Mouse (Mus musculus): Measurements from ENCODE around the gene 1700025G04Rik.

Gene 1700025G04Rik

DNA sequence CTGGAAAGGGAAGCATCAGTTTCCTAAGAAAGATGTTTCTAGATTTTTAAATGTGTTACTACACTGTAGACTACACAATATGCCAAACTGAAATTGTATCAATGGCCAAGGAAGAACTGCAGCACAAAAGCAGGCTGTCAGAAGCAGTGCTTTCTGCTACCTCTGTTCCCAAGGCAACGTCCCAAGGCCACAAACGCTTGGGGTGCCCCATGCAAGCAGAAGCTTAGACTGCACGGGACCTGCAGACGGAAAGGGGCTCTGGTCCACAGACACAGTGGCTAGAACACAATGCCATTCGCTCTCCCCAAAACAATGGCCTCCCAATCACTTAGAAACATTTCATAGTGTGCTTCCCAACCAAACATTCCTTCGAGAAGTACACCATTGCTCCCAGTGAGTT lies 59.4 kb downstream of the 1700025G04Rik start:
- no peak for DNase-seq

DNA sequence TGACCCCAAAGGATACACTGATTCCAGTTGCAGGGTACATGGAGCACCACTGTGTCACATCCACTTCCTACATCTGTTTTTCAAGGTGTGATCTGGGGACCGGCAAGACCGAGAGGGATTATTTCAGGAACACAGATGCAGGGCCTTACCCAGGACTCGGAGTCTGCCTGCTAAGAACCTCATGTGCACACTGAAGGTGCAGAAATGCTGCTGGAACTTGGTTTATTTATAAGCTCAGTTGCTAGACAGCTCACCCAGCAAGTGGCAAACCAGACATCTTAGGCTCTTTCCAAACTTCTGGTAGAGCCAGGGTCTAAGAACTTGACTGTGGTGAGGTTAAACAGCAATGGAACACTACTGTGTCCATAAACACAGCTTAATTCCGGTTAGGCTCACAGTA lies 61.2 kb downstream of the 1700025G04Rik start:
- no peak for DNase-seq

DNA sequence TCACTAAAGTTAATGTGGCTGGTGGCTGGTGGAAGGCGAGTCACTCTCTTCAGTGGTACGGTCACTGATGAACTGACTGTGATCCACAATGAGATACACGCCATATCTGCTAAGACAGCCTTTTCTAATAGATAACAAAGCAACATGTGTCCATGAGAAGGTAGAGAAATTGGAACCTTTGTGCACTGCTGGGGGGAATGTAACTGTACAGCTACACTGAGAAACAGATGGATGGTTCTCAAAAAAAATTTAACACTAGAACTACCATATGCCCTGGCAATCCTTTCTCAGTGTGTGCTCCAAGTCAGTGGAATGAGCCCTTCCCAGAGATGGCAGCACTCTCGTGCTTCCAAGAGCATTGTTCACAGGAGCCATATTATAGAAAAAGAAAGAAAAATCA lies 63.2 kb downstream of the 1700025G04Rik start:
- DNase-seq, result peak; percentile 92

DNA sequence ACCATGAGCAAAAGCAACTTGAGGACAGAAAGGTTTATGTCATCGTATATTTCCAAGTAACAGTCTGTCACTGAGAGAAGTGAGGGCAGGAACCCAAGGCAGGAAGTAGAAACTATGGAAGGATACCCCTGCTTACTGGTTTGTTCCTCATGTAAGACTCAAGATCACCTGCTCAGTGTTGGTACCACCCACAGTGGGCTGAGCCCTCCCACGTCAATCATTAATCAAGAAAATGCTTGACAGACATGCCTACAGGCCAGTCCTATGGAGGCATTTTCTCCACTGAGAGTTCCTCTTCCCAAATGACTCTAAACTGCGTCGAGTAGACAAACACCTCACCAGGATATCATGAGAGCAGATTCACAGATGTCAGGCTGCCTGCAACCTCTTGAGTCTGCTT lies 64.6 kb downstream of the 1700025G04Rik start:
- DNase-seq, result no peak

DNA sequence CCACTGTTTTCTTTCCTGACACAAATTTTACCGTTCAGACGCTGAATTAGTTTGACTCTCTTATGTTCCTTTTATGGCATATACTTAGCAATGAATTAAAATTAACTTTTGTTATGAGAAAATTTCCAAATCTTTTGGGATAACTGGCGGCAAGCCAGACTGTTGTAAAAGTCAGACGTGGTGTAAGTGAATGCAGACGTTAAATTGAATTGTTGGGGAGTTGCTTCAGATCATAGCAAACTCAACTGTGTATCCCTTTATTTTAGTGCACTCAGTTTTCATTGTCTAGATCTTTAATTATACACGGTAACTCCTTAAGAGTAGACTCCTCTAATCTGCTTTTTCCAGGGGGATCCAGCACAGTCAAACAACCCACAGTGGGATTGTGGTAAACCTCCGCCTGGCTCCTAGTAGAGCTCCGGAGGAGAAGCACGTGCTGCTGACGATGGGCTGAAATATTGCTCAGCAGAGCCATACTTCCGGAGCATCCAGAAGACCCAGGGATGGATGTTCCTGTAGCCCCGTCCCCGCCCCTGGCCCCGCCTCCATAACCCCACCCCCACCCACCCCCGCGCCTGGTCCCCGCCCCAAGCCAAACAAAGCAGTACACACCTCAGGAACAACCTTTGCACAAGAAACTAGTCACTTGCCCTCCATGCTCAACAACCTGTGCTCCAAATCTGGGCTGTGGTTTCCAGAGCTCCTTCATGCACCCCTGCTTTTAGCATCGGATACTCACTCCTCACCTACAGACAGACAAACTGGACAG lies 65.7 kb downstream of the 1700025G04Rik start:
- no peak for DNase-seq

DNA sequence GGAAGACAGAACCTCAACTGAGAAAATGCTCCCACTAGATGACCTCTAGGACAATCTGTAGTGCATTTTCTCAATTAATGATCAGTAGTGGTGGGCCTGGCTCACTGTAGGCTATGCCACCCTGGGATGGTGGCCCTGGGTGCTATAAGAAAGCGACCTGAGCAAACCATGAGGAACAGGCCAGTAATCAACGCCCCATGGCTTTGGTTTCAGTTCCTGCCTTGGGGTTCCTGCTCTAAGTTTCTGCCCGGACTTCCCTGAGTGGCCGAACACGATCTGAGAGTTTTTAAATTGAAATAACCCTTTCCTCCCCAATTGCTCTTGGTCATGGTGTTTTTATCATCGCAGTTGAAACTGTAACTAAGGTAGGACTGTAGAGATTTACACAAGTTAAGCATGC lies 69.1 kb downstream of the 1700025G04Rik start:
- DNase-seq, result no peak

DNA sequence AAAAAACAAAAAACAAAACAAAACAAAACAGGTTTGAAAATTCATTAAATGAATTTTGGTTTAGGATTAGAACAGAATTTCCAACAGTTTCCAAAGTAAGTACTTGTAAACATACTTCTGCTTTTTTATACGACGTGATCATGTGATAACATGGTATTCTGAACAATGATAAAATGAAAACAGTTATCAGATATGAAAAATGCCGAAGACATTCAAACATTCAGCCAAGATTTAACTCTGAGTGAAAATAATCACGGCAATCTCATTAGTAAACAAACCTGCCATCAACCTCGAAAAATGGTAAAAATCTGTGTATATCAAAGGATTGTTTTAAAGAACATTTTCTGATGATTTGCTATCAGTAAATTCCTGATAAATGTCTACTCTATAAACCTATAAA lies 69.9 kb downstream of the 1700025G04Rik start:
- DNase-seq, result no peak

DNA sequence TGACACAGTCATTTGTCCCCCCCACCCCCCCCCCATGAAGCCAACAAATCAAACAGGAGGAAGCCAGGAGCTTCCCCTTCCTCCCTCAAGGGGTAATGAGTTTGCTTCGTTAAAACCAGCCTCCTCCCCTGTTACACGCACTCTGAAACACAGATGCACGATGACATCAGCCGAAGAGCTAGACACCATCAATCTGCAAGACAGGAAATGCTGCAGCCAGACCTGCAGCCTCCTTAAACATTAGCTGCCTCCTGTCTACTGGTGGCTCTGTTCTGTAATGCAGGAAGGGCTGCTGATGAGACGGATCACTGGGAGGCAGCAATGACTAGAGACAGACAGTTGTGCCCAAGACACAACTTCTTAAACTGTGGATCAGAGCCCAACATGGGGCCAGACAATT lies 70.7 kb downstream of the 1700025G04Rik start:
- no peak for DNase-seq

DNA sequence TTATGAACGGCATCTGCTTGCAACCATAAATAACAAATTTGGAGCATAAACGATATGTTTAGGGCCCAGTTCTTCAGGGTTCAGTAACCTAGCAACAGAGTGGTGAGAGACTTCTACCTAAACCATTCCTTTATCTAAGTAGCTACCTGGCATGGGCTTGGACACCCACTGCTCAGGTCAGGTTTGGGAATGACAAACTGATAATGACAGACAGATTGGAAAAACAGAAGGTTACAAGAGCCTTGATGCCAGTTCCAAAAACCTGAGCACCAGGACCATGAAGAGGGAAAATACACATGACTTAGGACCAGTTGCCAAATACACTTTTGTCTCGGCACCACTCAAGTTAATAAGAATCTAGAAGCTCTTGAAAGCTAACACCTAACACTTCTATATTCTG lies 71.6 kb downstream of the 1700025G04Rik start:
- DNase-seq, result peak; percentile 76

DNA sequence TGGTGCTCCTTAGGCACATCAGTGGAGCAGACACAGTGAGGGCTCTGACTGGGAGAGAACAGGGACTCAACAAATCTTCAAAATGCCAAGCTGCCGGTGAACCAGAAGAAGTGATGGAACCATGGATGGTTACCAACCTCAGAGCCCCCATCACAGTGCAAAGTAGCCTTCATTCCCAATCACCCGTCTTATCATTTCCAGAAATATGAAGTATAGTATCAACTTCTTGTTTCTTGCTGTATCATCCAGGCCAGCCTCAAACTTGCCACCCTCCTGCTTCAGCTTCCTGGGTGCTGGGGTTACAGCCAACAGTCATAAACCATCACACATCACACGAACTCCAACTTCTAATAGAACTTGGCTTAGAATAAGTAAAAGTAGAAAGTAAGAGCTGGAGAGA lies 73.3 kb downstream of the 1700025G04Rik start:
- no peak for DNase-seq

DNA sequence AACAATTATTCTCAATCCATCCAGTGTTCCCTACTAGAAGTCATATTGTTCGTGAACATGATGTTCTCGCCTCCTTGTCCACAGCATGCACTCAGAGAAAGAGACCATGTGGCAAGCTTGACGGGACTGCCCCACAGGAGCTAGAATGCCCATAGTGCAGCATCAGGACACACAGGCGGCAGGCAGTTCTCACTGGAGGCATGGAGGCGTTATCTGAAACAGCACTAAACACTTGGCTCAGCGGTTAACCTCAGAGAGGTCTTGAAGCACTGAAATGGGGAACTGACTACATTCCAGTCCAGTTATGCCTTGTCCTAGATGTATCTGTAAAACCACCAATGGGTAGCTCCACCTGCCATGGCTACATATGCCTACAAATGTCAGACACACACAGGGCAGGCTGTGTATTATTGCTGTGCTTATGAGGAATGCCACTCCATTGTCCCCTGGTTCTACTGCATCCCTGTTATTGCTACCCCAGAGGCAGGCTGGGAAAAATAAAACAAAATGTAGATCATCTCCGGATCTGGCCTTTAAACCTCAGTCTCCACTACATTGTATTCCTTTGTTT lies 74.3 kb downstream of the 1700025G04Rik start:
- DNase-seq, result no peak

DNA sequence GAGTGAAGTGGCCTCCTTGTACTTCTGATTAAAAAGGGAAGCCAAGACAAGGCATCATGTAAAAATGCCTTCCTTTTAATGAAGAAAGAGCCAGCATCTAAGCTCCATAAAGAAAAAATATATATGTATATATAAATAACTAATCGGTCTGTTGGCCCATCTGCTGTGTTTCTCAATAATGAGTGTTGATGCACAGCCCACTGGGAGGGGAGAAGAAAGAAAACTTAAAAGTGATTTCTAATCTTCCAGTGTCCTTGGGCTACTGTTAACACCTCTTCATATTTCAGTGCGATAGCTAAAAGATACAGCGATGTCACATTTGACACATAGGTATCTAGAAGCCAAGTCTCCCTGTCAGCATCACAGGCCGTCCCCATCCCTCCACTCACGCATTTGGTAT lies 78.2 kb downstream of the 1700025G04Rik start:
- DNase-seq, result no peak

DNA sequence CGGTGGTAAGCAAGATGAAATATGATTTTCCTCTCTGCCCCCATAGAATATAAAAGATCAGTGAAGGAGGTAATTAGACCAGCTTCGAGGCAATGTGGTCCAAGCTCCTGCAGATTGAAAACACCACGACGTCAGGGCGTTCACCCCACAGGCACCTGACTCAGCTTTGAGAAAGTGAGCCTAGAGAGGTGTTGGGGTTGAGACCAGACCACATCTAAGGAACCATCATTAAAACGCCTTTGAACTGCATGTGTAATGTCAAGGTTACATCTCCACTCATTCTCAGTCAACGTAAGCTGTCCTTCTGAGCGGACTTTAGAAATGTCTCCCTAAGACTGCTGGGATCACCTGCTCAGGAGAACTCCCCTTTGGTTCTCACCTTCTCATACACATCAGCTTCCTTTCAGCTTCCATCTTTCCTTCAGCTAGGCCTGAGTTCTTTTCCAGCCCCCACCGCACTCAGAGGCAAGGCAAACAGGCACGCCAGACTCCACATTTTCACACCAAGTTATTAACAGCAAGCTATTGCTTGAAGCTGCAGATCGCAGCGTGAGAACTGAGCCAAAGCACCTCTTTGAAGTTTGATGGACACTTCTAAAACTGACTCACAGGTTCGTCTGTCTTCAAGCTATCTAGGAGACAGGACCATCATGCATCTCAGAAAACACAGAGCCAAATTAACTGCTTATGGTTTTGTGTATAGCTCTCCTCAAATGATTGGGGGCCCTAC lies 79.5 kb downstream of the 1700025G04Rik start:
- no peak for DNase-seq

DNA sequence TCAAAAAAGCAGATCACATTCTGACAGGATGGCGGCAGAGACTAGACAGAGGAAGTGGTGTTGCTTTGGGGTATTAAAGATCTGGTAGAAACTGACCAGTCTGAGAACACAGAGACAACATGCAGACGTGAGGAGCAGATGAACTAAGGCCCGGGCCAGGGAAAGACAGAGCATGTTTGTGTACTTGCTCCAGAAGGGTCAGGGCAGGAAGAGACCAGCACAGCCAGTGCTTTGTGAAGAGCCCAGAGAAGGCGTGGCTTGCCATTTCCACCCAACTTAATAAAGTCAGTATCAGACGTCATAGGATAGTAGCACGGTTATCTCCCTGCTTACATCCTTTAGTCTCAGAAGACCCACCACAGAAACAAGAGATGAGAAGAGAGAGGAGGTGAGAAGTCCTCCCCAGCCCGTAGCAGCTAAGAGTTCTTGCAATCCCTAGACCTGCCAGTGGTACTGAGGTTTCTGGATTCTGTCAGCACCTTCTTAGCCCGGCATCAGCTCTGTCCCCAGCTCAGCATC lies 81.4 kb downstream of the 1700025G04Rik start:
- DNase-seq, result no peak

DNA sequence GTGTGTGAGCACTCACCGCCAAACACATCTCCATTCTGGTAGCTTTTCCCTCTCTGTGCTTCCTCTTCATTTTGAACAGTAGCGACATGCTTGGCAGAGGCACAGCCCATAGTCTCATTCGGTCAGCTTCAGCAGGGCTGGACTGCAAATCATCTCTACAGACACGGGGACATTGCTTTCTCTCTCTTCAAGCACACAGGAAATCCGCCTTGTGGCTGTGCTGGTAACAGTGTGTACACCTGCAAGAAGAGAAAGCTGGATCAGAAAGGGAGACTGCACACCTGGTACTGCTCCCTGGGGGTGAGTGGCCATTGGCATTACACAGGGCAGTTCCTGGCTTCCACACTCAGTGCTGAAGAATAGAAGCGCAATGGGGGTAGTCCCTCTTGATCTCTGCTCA lies 83.4 kb downstream of the 1700025G04Rik start:
- DNase-seq, result no peak

DNA sequence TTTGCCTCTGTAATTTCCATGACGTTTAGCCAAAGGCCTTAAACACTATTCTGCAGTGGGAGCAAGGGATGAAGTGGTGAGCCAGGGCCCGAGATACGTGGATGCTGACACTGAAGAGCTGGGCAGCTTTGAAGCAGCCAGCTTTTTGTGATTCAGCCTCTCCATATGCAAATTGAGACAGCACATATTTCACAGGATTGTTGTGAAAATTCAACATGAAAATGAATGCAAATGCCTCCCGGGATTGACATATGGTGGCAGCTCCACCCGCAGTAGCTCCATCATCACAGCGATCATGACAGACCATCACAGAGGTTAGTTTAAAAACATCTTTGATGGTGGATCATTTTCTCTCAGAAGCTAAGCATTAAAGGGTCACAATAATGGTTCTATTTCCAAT lies 85.4 kb downstream of the 1700025G04Rik start:
- no peak for DNase-seq

DNA sequence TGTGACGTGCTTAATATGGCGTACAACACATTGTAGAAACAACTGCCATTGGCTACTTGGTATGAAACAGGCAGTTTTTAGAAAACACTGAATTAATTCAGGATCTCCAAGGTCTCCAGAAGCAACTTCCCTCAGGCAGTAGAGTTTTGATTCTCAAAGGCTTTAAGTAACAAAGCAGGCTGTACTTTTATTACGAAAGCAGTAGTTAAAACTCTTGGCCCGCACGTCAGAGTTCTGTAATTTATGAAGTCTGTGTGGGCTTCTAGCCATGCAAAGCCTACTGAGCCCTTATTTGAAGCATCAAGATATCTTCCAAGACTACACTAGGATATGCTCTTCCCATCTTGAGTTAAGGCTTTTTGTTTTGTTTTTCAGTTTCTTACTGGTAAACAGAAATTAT lies 89.5 kb downstream of the 1700025G04Rik start:
- DNase-seq, result no peak

DNA sequence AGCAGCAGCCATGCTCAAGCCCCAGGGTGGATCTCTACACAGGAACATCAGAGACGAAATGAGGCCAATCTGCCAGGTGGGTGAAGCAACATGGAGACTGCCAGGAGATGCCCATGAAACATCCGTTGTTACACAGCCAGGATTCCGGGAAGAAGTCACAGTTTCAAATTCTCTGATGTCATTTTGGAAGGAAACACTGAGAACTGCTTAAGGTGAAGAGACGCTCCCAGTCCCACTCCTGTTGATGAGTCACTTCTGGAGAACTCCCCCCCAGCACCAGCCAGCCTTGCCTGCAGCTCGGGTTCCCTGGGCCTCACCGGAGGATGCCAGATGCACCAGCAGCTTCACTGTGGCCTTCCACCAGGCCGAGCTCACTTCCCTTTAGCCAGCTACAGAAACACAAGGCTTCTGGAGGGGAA lies 90.5 kb downstream of the 1700025G04Rik start:
- peak; percentile 78 for DNase-seq

DNA sequence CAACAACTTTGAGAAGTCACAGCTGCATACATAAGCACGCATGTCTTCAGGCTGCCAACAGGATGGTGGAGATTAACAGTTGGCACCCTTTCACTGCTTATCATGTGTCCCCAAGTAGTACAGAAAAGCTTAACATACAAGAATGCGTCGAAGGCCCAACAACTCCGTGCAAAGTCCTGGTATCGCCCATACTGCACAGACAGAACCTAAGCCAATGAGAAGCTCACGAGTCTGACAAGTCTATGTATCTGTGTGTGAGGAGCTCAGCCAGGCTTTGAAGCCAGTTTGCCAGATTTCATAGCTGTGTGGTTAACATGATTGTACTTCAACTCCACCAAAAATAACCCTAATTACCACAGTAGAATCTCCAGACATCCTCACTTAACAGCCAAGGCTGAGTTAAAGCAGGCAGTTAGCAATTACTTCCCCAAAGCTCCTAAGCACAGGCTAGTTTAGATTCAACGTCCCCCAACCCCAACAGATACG lies 91.2 kb downstream of the 1700025G04Rik start:
- DNase-seq, result no peak

DNA sequence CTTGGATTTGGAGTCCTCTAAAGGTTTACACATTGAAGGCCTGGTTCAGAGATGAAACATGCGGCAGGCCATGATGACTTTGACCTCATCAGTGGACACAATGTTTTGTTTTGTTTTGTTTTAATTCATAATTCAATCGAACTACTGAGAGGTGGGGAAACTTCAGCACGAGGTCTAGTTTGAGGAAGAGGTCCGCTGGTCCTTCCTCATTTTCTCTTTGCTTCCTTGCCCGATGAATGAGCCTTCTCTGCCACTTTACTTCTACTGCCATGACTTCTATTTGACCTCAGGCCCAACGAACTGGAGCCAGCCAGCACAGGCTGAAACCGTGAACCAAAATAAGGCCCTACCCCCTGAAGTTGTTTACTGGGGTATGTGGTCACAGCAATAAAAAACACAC lies 92.3 kb downstream of the 1700025G04Rik start:
- DNase-seq, result no peak

DNA sequence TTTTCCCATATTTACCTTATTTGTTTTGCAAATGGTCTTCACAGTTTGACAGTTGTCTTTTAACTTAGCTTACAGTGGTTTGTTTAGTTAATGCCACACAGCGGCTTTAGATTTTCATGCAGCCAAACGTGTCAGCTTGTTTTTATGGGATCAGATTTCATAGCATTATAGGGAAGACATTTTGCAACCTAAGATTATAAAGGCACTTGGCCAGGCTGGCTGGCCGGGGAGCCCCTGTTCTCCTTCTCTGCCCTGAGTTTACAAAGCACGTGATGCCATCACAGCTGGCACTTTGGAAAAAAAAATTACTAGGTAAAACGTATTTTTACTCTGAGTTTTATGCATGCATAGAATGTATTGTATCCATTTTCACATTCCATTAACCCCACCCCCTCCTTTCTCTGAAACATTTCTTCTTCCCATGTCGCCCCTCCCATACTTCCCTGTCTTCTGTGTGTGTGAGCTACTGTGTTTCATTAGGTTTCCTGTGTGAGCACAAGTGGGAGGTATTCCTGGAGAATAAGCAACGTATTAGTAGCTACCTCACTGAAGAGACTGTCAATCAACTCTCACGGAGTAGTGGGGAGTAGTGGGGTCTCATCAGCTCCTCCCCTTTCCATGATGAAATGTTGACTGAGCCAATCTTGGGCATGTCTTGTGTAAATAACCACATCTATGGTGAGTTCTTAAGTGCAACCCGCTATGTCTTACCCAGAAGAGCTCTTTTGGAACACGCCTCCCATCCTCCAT lies 93.8 kb downstream of the 1700025G04Rik start:
- DNase-seq, result no peak

DNA sequence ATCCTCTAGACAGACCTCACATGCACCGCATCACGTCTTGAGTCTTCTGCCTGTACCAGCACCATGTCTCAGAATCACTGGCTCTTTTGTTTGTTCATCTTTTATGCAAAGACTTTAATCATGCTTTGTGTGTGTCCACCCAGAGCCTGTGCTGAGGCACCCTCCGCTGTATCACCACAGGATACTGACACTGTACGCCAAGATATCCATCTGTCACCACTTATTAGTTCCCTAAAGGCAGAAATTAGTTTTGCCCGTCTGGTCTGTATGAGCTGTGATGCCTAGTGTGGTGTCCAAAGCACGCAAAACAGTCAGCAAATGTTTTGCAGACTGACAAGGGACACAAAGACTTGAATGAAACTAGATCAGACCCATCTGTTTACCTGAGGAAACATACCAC lies 95.7 kb downstream of the 1700025G04Rik start:
- DNase-seq, result peak; percentile 87

DNA sequence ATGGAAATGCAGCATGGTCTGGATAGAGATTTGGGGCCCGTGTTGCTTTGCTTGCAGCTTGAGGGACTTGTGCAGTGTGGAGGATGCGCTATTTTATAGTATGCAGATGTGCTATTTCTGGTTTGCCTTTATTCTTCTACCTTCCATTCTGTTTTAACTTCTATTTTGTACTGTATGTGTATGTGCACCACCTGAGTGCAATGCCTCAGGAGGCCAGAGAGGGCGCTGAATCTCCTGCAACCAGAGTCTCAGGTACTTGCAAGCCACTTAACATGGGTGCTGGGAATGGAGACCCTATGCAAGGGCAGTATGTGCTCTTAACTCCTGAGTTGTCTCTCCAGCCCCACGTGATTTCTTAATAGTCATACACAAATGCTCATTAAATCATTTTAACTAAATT lies 98.4 kb downstream of the 1700025G04Rik start:
- no peak for DNase-seq
